Mouse (Mus musculus) MEL (cell line): Measurements from ENCODE around the gene Gm10770. TPM values are rescaled to one million over a fixed set of nuclear protein-coding genes. Genes with fewer than 3 reads are reported as not detected.

Source experiments
- DNase-seq: peaks from one replicate; pipeline ENCODE4 v3.0.0; 2011; ENCODE audit warnings: low read depth, low spot score
- H3K27ac ChIP-seq: 2 replicates; pipeline ENCODE4 v1.5.1; 2012; ENCODE audit warnings: low read depth, mild to moderate bottlenecking, control low read depth, low read length, moderate library complexity; ENCODE audit not compliant: control insufficient read depth
- H3K27me3 ChIP-seq, 2 experiments: fragments of 150-350 bp in 1 of 2; sonication (generic) in 1 of 2; 2 replicates each; pipeline ENCODE4 v1.6.1; 2012; ENCODE audit warnings: low read length in 2 of 2, mild to moderate bottlenecking in 2 of 2, improper control_type of control experiment in 1 of 2, moderate library complexity in 1 of 2; ENCODE audit not compliant: insufficient read depth in 2 of 2, control insufficient read depth in 1 of 2
- H3K36me3 ChIP-seq, 2 experiments: 2 replicates each; pipeline ENCODE4 v1.6.1; 2012 to 2014; ENCODE audit warnings: low read length in 2 of 2, improper control_type of control experiment in 1 of 2, inconsistent platforms in 1 of 2, mild to moderate bottlenecking in 1 of 2; ENCODE audit not compliant: insufficient read depth in 2 of 2, control insufficient read depth in 1 of 2
- H3K4me1 ChIP-seq, 2 experiments: fragments of 150-350 bp in 1 of 2; sonication (generic) in 1 of 2; 2 replicates each; pipeline ENCODE4 v1.6.1; 2012; ENCODE audit warnings: low read length in 2 of 2, improper control_type of control experiment in 1 of 2, mild to moderate bottlenecking in 1 of 2; ENCODE audit not compliant: insufficient read depth in 2 of 2, control insufficient read depth in 1 of 2
- H3K4me3 ChIP-seq, 2 experiments: fragments of 150-350 bp in 1 of 2; sonication (generic) in 1 of 2; 2 replicates each; pipeline ENCODE4 v1.5.1; 2012; ENCODE audit warnings: low read depth in 2 of 2, low read length in 2 of 2, mild to moderate bottlenecking in 2 of 2, moderate library complexity in 2 of 2, control low read depth in 1 of 2, improper control_type of control experiment in 1 of 2; ENCODE audit not compliant: control insufficient read depth in 1 of 2, insufficient read depth in 1 of 2
- H3K79me2 ChIP-seq: 2 replicates; pipeline ENCODE4 v1.6.1; 2012; ENCODE audit warnings: mild to moderate bottlenecking, low read length, moderate library complexity; ENCODE audit not compliant: control insufficient read depth, poor library complexity, insufficient read depth
- H3K9ac ChIP-seq: 2 replicates; pipeline ENCODE4 v1.6.1; 2012; ENCODE audit warnings: low read depth, mild to moderate bottlenecking, control low read depth, low read length, moderate library complexity; ENCODE audit not compliant: control insufficient read depth, poor library complexity, severe bottlenecking
- H3K9me3 ChIP-seq: fragments of 150-350 bp; sonication (generic); replicated peaks from 2 replicates; pipeline ENCODE4 v1.6.1; 2012; ENCODE audit warnings: mild to moderate bottlenecking, low read length, improper control_type of control experiment, moderate library complexity; ENCODE audit not compliant: insufficient read depth
- CHD2 ChIP-seq: IDR thresholded peaks from 2 replicates; pipeline ENCODE4 v1.6.1; 2011; ENCODE audit warnings: low read length, improper control_type of control experiment
- CTCF ChIP-seq, 3 experiments: IDR thresholded peaks in 2 of 3; conservative IDR thresholded peaks in 1 of 3; 2 replicates each; pipeline ENCODE4 v1.5.1; 2011 to 2012; ENCODE audit warnings: low read length in 3 of 3, low read depth in 2 of 3, mild to moderate bottlenecking in 2 of 3, improper control_type of control experiment in 1 of 3, inconsistent platforms in 1 of 3, mixed read lengths in 1 of 3, moderate library complexity in 1 of 3; ENCODE audit not compliant: control insufficient read depth in 1 of 3, insufficient read depth in 1 of 3, poor library complexity in 1 of 3, severe bottlenecking in 1 of 3
- ELF1 ChIP-seq: IDR thresholded peaks from 2 replicates; pipeline ENCODE4 v1.6.1; 2014; ENCODE audit warnings: low read depth, mild to moderate bottlenecking, inconsistent platforms, low read length, improper control_type of control experiment, moderate library complexity
- EP300 ChIP-seq, 2 experiments: IDR thresholded peaks; 2 replicates each; pipeline ENCODE4 v1.6.1; 2011; ENCODE audit warnings: improper control_type of control experiment in 2 of 2, low read length in 2 of 2, low read depth in 1 of 2, mild to moderate bottlenecking in 1 of 2
- GATA1 ChIP-seq: IDR thresholded peaks from 2 replicates; pipeline ENCODE4 v1.6.1; 2011; ENCODE audit warnings: low read depth, low read length, improper control_type of control experiment
- HCFC1 ChIP-seq: IDR thresholded peaks from 2 replicates; pipeline ENCODE4 v1.6.1; 2012; ENCODE audit warnings: low read depth, mild to moderate bottlenecking, inconsistent platforms, low read length, improper control_type of control experiment, moderate library complexity
- JUND ChIP-seq: IDR thresholded peaks from 2 replicates; pipeline ENCODE4 v1.6.1; 2011; ENCODE audit warnings: low read depth, mild to moderate bottlenecking, improper control_type of control experiment, low read length
- KAT2A ChIP-seq: conservative IDR thresholded peaks from 2 replicates; pipeline ENCODE4 v1.6.1; 2012; ENCODE audit warnings: low read depth, low read length, improper control_type of control experiment, inconsistent platforms
- MAX ChIP-seq: IDR thresholded peaks from 2 replicates; pipeline ENCODE4 v1.6.1; 2011; ENCODE audit warnings: low read length, improper control_type of control experiment
- MXI1 ChIP-seq: IDR thresholded peaks from 2 replicates; pipeline ENCODE4 v1.6.1; 2011; ENCODE audit warnings: mild to moderate bottlenecking, low read depth, low read length, improper control_type of control experiment
- MYC ChIP-seq: IDR thresholded peaks from 2 replicates; pipeline ENCODE4 v1.6.1; 2011; ENCODE audit warnings: low read depth, mild to moderate bottlenecking, low read length, improper control_type of control experiment, moderate library complexity
- NELFE ChIP-seq: IDR thresholded peaks from 2 replicates; pipeline ENCODE4 v1.6.1; 2011; ENCODE audit warnings: low read depth, low read length, improper control_type of control experiment
- NRF1 ChIP-seq: IDR thresholded peaks from 2 replicates; pipeline ENCODE4 v1.6.1; 2014; ENCODE audit warnings: low read depth, mild to moderate bottlenecking, inconsistent platforms, low read length, improper control_type of control experiment, moderate library complexity; ENCODE audit not compliant: poor library complexity, insufficient read depth, severe bottlenecking
- POLR2A ChIP-seq, 2 experiments: IDR thresholded peaks; 2 replicates each; pipeline ENCODE4 v1.6.1; 2011 to 2012; ENCODE audit warnings: low read length in 2 of 2, mild to moderate bottlenecking in 2 of 2, control low read depth in 1 of 2, improper control_type of control experiment in 1 of 2, low read depth in 1 of 2, moderate library complexity in 1 of 2; ENCODE audit not compliant: control insufficient read depth in 1 of 2, insufficient read depth in 1 of 2, poor library complexity in 1 of 2
- POLR2AphosphoS5 ChIP-seq: IDR thresholded peaks from 2 replicates; pipeline ENCODE4 v1.6.1; 2012; ENCODE audit warnings: low read depth, borderline replicate concordance, mild to moderate bottlenecking, inconsistent platforms, low read length, moderate library complexity, mixed read lengths
- SIN3A ChIP-seq: IDR thresholded peaks from 2 replicates; pipeline ENCODE4 v1.6.1; 2012; ENCODE audit warnings: low read length, improper control_type of control experiment, inconsistent platforms
- TBP ChIP-seq: IDR thresholded peaks from 2 replicates; pipeline ENCODE4 v1.8.0; 2011; ENCODE audit warnings: low read depth, low read length, improper control_type of control experiment
- TCF12 ChIP-seq: IDR thresholded peaks from 2 replicates; pipeline ENCODE4 v1.6.1; 2014; ENCODE audit warnings: low read depth, mild to moderate bottlenecking, inconsistent platforms, low read length, improper control_type of control experiment, moderate library complexity
- UBTF ChIP-seq: IDR thresholded peaks from 2 replicates; pipeline ENCODE4 v1.6.1; 2012; ENCODE audit warnings: low read depth, mild to moderate bottlenecking, inconsistent platforms, low read length, improper control_type of control experiment, moderate library complexity, borderline replicate concordance; ENCODE audit not compliant: insufficient read depth
- USF1 ChIP-seq: IDR thresholded peaks from 2 replicates; pipeline ENCODE4 v1.6.1; 2014; ENCODE audit warnings: low read depth, mild to moderate bottlenecking, inconsistent platforms, low read length, improper control_type of control experiment, moderate library complexity
- ZC3H11A ChIP-seq: IDR thresholded peaks from 2 replicates; pipeline ENCODE4 v1.6.1; 2012; ENCODE audit warnings: low read depth, mild to moderate bottlenecking, inconsistent platforms, low read length, improper control_type of control experiment
- ZKSCAN1 ChIP-seq: IDR thresholded peaks from 2 replicates; pipeline ENCODE4 v1.6.1; 2012; ENCODE audit warnings: low read depth, mild to moderate bottlenecking, inconsistent platforms, low read length, improper control_type of control experiment, moderate library complexity
- ZMIZ1 ChIP-seq: IDR thresholded peaks from 2 replicates; pipeline ENCODE4 v1.6.1; 2012; ENCODE audit warnings: low read depth, mild to moderate bottlenecking, inconsistent platforms, low read length, improper control_type of control experiment, moderate library complexity
- ZNF384 ChIP-seq: IDR thresholded peaks from 2 replicates; pipeline ENCODE4 v1.6.1; 2012; ENCODE audit warnings: low read depth, mild to moderate bottlenecking, inconsistent platforms, low read length, improper control_type of control experiment
- polyA plus RNA-seq, 2 experiments: library from polyadenylated mRNA; stranded (reverse) in 1 of 2; unstranded in 1 of 2; fragments of >175 nt in 1 of 2; fragments of >200 nt in 1 of 2; gene quantifications; 2 replicates each; pipeline versions ENCODE4 v1.2.1 to v1.2.4; 2012; ENCODE audit warnings: low replicate concordance in 2 of 2, low read depth in 1 of 2; ENCODE audit not compliant: insufficient read length in 2 of 2, insufficient read depth in 1 of 2, missing spikeins in 1 of 2
- total RNA-seq: library from RNA; depleted of rRNA; stranded (reverse); fragments of 300-350 nt; gene quantifications from 2 replicates; pipeline ENCODE4 v1.2.3, GENCODE M21; 2012

Gene Gm10770
- total and polyA plus RNA-seq, 3 experiments, result not detected

- Histone ChIP-seq H3K79me2 (peaks cover 6% of the 10 kb centered on the region), H3K27me3 (no peaks in the 10 kb centered on the region; a peak in 2 of 4 replicates), H3K36me3 (peaks cover 2 to 3% of the 10 kb centered on the region in 2 experiments; a peak in 3 of 4 replicates), H3K27ac (peak within 1 kb of the TSS; percentile 82), H3K9me3 (no peaks in the 10 kb centered on the region), H3K4me3 (peak within 1 kb of the TSS; percentile 90 to 97), H3K9ac (peak within 1 kb of the TSS; percentile 96), H3K4me1 (no peaks in the 10 kb centered on the region)
- peak; percentile 97 for DNase-seq
- TF ChIP-seq TBP (peak; percentile 96), SIN3A (peak; percentile 52; the same call in 1 of the 2 replicates), ELF1 (peak; percentile 97), MXI1 (peak; percentile 13; the same call in 1 of the 2 replicates), EP300 (IDR thresholded peaks at IDR 0.05; ENCODE audit: low read depth in 1 of 2, low read length in 2 of 2) (0 out of 4 replicates have a peak, but pooled peaks of 1 of the 2 experiments have one; percentile 1), NELFE (peak; percentile 72), ZMIZ1 (0 out of 2 replicates have a peak, but pooled peaks have one; percentile 64), ZNF384 (no peak), KAT2A (peak; percentile 54), MYC (0 out of 2 replicates have a peak, but pooled peaks have one; percentile 44), TCF12 (peak; percentile 41), HCFC1 (peak; percentile 82), POLR2AphosphoS5 (no peak), CTCF (IDR thresholded peaks at IDR 0.05 in 2 of 3, conservative IDR thresholded peaks at IDR 0.05 in 1 of 3; ENCODE audit: control insufficient read depth in 1 of 3, insufficient read depth in 1 of 3, low read depth in 2 of 3, low read length in 3 of 3, poor library complexity in 1 of 3, severe bottlenecking in 1 of 3) (no peak), UBTF (no peak), POLR2A (IDR thresholded peaks at IDR 0.05; ENCODE audit: control insufficient read depth in 1 of 2, insufficient read depth in 1 of 2, low read depth in 1 of 2, low read length in 2 of 2, poor library complexity in 1 of 2) (peak in 1 of 2 experiments; percentile 81; a peak in 2 of 4 replicates), NRF1 (no peak), JUND (no peak), USF1 (no peak), CHD2 (peak; percentile 82), MAX (no peak), ZC3H11A (no peak), GATA1 (no peak), ZKSCAN1 (no peak)
Observed at GRCm38 (mm10) chr2:150136435-150136897, 43.0 kb downstream of the Gm10770 start, which contains the start of gene Zfp120. Gene Zfp120 (minus strand): TSS chr2:150136708.
